Comparison of ENCODE assay signal across 8 mouse cellular contexts in the genomic region with DNA sequence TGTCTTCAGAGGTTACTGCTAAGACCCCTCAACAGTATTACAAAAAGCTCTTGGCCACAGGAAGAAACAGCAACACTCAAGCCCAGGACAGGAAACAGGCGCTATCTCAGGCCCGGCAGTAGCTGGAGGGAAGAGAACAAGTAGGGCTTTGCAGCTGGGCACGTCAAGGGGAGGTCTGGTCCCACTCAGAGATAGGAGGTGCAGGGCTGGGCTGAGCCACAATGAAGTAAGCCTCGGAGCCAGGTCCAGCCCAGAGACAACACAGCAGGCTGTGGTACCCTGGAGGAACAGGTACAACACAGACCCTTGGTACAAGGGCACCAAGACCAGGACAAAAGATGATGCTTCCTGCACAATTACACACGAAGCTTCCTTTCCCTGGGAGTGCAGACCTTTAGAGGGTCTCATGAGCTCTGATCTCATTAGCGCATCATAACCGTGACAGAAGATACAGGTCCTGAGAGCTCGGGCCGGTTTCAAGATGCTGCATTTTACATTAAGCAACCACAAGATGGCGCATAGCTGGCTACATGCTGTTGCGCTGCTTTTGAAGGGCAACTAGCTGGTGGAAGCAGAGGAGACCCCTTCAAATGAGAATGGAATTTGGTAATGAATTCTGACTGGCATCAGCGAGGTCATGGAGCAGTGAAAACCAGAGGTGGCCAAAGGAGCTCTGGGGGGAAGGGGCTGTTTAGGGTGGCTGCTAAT. TPM values are rescaled to one million over a fixed set of nuclear protein-coding genes. Genes with fewer than 3 reads are reported as not detected.
A peak's percentile ranks its signal among the peaks of the same experiment; 100 is the strongest.
DNase-seq lines count a peak whose midpoint lies in the region; ATAC-seq and TF ChIP-seq lines count a peak whose summit lies in the region.

No protein-coding gene starts in this region.

- H3K4me1 ChIP-seq in spleen, adult 2 months (ENCODE audit: control insufficient read depth, insufficient read depth, insufficient read length) = no peaks in the 10 kb centered on the region; the same call in 1 of the 2 replicates
- H3K4me1 ChIP-seq in heart, embryonic 13.5 days = peaks cover 84% of the 10 kb centered on the region
- H3K4me1 ChIP-seq in liver, postnatal 0 days (ENCODE audit: insufficient read depth) = peaks cover 38% of the 10 kb centered on the region

- H3K4me3 ChIP-seq in spleen, adult 2 months (ENCODE audit: extremely low read depth, insufficient read depth, insufficient read length) = no peak overlapping the region
- H3K4me3 ChIP-seq in heart, embryonic 13.5 days = no peak overlapping the region; the same call in 1 of the 2 replicates
- no peak overlapping the region for H3K4me3 ChIP-seq in liver, postnatal 0 days (ENCODE audit: low read depth, low read length)

- H3K9ac ChIP-seq in heart, embryonic 13.5 days = no peak overlapping the region
- no peak overlapping the region for H3K9ac ChIP-seq in liver, postnatal 0 days (replicated peaks)

- TF ChIP-seq EP300 in liver, postnatal 0 days (IDR thresholded peaks at IDR 0.05; ENCODE audit: low read depth) = no peak

- no peak for TF ChIP-seq POLR2A in spleen, adult 2 months (IDR thresholded peaks at IDR 0.05; ENCODE audit: low read depth, low read length)

- no peaks in the 10 kb centered on the region for H3K9me3 ChIP-seq in heart, embryonic 13.5 days
- H3K9me3 ChIP-seq in liver, postnatal 0 days (ENCODE audit: low read length) = no peaks in the 10 kb centered on the region

- peak; percentile 31 for DNase-seq in adrenal gland, adult 2 months
- DNase-seq in adrenal gland, postnatal 4 days (ENCODE audit: low spot score in 2 of 2) = no peak
- peak; percentile 22 to 38 for DNase-seq in spleen, adult 2 months (ENCODE audit: low read depth in 1 of 2, low spot score in 2 of 2)
- no peak for DNase-seq in spleen, adult 12 weeks (ENCODE audit: low spot score)
- DNase-seq in liver, postnatal 0 days = peak; percentile 49
- peak; percentile 88 for DNase-seq in retina, embryonic 14.5 days (ENCODE audit: low spot score)
- no peak for DNase-seq in gastrocnemius, postnatal 10 days

- no peaks in the 10 kb centered on the region for H3K27me3 ChIP-seq in spleen, adult 2 months (ENCODE audit: control insufficient read depth, insufficient read depth, low read length)
- H3K27me3 ChIP-seq in heart, embryonic 13.5 days (replicated peaks) = no peaks in the 10 kb centered on the region
- H3K27me3 ChIP-seq in liver, postnatal 0 days (ENCODE audit: insufficient read depth, low read length) = no peaks in the 10 kb centered on the region

- 21% methylated on average over 12 of the region's 12 CpGs for WGBS in spleen, adult 2 months
- 12% methylated on average over 12 of the region's 12 CpGs for WGBS in heart, embryonic 13.5 days
- 23% methylated on average over 12 of the region's 12 CpGs for WGBS in liver, postnatal 0 days (ENCODE audit: insufficient replicate concordance)

- TF ChIP-seq CTCF in spleen, adult 2 months (IDR thresholded peaks at IDR 0.05; ENCODE audit: extremely low read depth, insufficient read depth, insufficient read length, insufficient replicate concordance) = peak; percentile 70; the same call in 1 of the 2 replicates
- TF ChIP-seq CTCF in liver, postnatal 0 days (IDR thresholded peaks at IDR 0.05; ENCODE audit: low read depth) = peak; percentile 85

- peak overlapping the region; percentile 33 for H3K4me2 ChIP-seq in heart, embryonic 13.5 days
- no peak overlapping the region for H3K4me2 ChIP-seq in liver, postnatal 0 days (ENCODE audit: low read depth, low read length)

- ATAC-seq in heart, embryonic 13.5 days (ENCODE audit: extremely low read depth, insufficient number of reproducible peaks, low FRiP score, low TSS enrichment) = peak; percentile 40; the same call in 1 of the 2 replicates
- ATAC-seq in liver, postnatal 0 days = no peak

- H3K36me3 ChIP-seq in spleen, adult 2 months (ENCODE audit: control insufficient read depth, insufficient read depth, low read length) = no peaks in the 10 kb centered on the region
- H3K36me3 ChIP-seq in heart, embryonic 13.5 days = no peaks in the 10 kb centered on the region
- H3K36me3 ChIP-seq in liver, postnatal 0 days (replicated peaks; ENCODE audit: insufficient read depth, low read length) = no peaks in the 10 kb centered on the region

- H3K27ac ChIP-seq in spleen, adult 2 months (ENCODE audit: insufficient read depth, low read length) = no peak overlapping the region
- peak overlapping the region; percentile 69 for H3K27ac ChIP-seq in heart, embryonic 13.5 days (replicated peaks)
- H3K27ac ChIP-seq in liver, postnatal 0 days (ENCODE audit: low read depth) = no peak overlapping the region

RNA-seq across cellular contexts. Expression of a gene that starts 23.6 kb away (rescaled TPM):
- 1 to 10 TPM; 2.4 to 2.6 TPM for total RNA-seq in adrenal gland, adult 2 months (2021)
- polyA plus RNA-seq in adrenal gland, adult 2 months (2012; rRNA removed) = 3.7 and 4.1 TPM in 2 replicates
- 1 to 10 TPM; 5.3 to 6.0 TPM for total RNA-seq in adrenal gland, postnatal 4 days (2021)
- polyA plus RNA-seq in spleen, adult 2 months (2012; rRNA removed) = 15.5 and 21.4 TPM in 2 replicates
- polyA plus RNA-seq in heart, embryonic 13.5 days (2015; fragmentation: Nextera tagmentation; extraction: Ambion mirVana) = 2.0 and 2.6 TPM in 2 replicates
- 15.5 and 17.4 TPM in 2 replicates for polyA plus RNA-seq in liver, postnatal 0 days (2015; fragmentation: Nextera tagmentation; extraction: Ambion mirVana)
- total RNA-seq in gastrocnemius, postnatal 10 days (2021) = 1 to 10 TPM; 3.7 to 4.0 TPM

RNA-seq across cellular contexts. Expression of a gene that starts 26.9 kb away (rescaled TPM):
- total RNA-seq in adrenal gland, adult 2 months (2021) = 10 to 100 TPM; 24.9 to 26.7 TPM
- 21.8 and 24.6 TPM in 2 replicates for polyA plus RNA-seq in adrenal gland, adult 2 months (2012; rRNA removed)
- 10 to 100 TPM; 32.6 to 39.0 TPM for total RNA-seq in adrenal gland, postnatal 4 days (2021)
- 42.3 and 77.3 TPM in 2 replicates for polyA plus RNA-seq in spleen, adult 2 months (2012; rRNA removed)
- polyA plus RNA-seq in heart, embryonic 13.5 days (2015; fragmentation: Nextera tagmentation; extraction: Ambion mirVana) = 7.9 and 8.3 TPM in 2 replicates
- polyA plus RNA-seq in liver, postnatal 0 days (2015; fragmentation: Nextera tagmentation; extraction: Ambion mirVana) = 15.2 and 16.3 TPM in 2 replicates
- total RNA-seq in gastrocnemius, postnatal 10 days (2021) = 10 to 100 TPM; 20.7 to 24.9 TPM

RNA-seq across cellular contexts. Expression of a gene that starts 31.9 kb away (rescaled TPM):
- not detected for total RNA-seq in adrenal gland, adult 2 months (2021)
- polyA plus RNA-seq in adrenal gland, adult 2 months (2012; rRNA removed) = 0.40 TPM in 1 of 2 replicates, not detected in the other
- total RNA-seq in adrenal gland, postnatal 4 days (2021) = not detected
- not detected in 2 replicates for polyA plus RNA-seq in spleen, adult 2 months (2012; rRNA removed)
- polyA plus RNA-seq in heart, embryonic 13.5 days (2015; fragmentation: Nextera tagmentation; extraction: Ambion mirVana) = not detected in 2 replicates
- polyA plus RNA-seq in liver, postnatal 0 days (2015; fragmentation: Nextera tagmentation; extraction: Ambion mirVana) = not detected in 2 replicates
- total RNA-seq in gastrocnemius, postnatal 10 days (2021) = not detected

Comparison
In these comparisons a context has a peak if more than half of its experiments do, and no peak if none do; other contexts are left out.
1. DNase-seq: peak in adrenal gland, adult 2 months (single experiment), spleen, adult 2 months (2 of 2), liver, postnatal 0 days (single experiment) and retina, embryonic 14.5 days (single experiment); none in adrenal gland, postnatal 4 days (0 of 2), spleen, adult 12 weeks (single experiment) and gastrocnemius, postnatal 10 days (single experiment).